Mouse (Mus musculus): ENCODE measurements around the gene Fbxo3. TPM values are rescaled to one million over a fixed set of nuclear protein-coding genes. Genes with fewer than 3 reads are reported as not detected.

Gene Fbxo3
- total and polyA plus RNA-seq, 2 experiments: 32.5 to 95.9 TPM

GRCm38 (mm10) chr2:103992162-103992561 lies 35.4 kb upstream of the Fbxo3 start:
- Histone ChIP-seq H3K9ac (ENCODE audit: low read depth, low read length) (no peak overlapping the region), H3K27ac (replicated peaks; ENCODE audit: insufficient read depth, low read depth, low read length) (no peak overlapping the region), H3K79me2 (ENCODE audit: control insufficient read depth, insufficient read depth, low read length) (no peaks in the 10 kb centered on the region), H3K36me3 (ENCODE audit: control insufficient read depth, insufficient read depth, low read length) (no peaks in the 10 kb centered on the region), H3K27me3 (ENCODE audit: control insufficient read depth, insufficient read depth, low read length) (peaks cover 3% of the 10 kb centered on the region; the same call in 1 of the 2 replicates), H3K4me3 (ENCODE audit: insufficient read depth, low read depth, low read length) (no peak overlapping the region), H3K4me1 (ENCODE audit: control insufficient read depth, insufficient read depth, low read length) (no peaks in the 10 kb centered on the region)
- WGBS: 83% methylated on average over 9 of the region's 9 CpGs
- no peak for DNase-seq (ENCODE audit: extremely low read depth, low read depth, low spot score)
- TF ChIP-seq CTCF (IDR thresholded peaks at IDR 0.05; ENCODE audit: low read depth, low read length) (no peak), POLR2A (IDR thresholded peaks at IDR 0.05; ENCODE audit: extremely low read depth, insufficient read depth, low read length) (no peak)

- Histone ChIP-seq H3K4me1 (ENCODE audit: control insufficient read depth, insufficient read depth, low read length) (no peaks in the 10 kb centered on the region), H3K36me3 (ENCODE audit: control insufficient read depth, insufficient read depth, low read length) (no peaks in the 10 kb centered on the region), H3K27ac (replicated peaks; ENCODE audit: insufficient read depth, low read depth, low read length) (no peak overlapping the region), H3K4me3 (ENCODE audit: insufficient read depth, low read depth, low read length) (no peak overlapping the region), H3K9ac (ENCODE audit: low read depth, low read length) (no peak overlapping the region), H3K27me3 (ENCODE audit: control insufficient read depth, insufficient read depth, low read length) (peaks cover 3% of the 10 kb centered on the region; the same call in 1 of the 2 replicates), H3K79me2 (ENCODE audit: control insufficient read depth, insufficient read depth, low read length) (no peaks in the 10 kb centered on the region)
- no peak for DNase-seq (ENCODE audit: extremely low read depth, low read depth, low spot score)
- WGBS: 63% methylated on average over 17 of the region's 17 CpGs
- no peak for TF ChIP-seq CTCF (IDR thresholded peaks at IDR 0.05; ENCODE audit: low read depth, low read length)
- no peak for TF ChIP-seq POLR2A (IDR thresholded peaks at IDR 0.05; ENCODE audit: extremely low read depth, insufficient read depth, low read length)
Measured at GRCm38 (mm10) chr2:103992618-103993332, 34.7 kb upstream of the Fbxo3 start.

GRCm38 (mm10) chr2:104001076-104001475 lies 26.4 kb upstream of the Fbxo3 start:
- H3K79me2 ChIP-seq (ENCODE audit: control insufficient read depth, insufficient read depth, low read length): no peaks in the 10 kb centered on the region
- H3K4me3 ChIP-seq (ENCODE audit: insufficient read depth, low read depth, low read length): no peak overlapping the region
- H3K9ac ChIP-seq (ENCODE audit: low read depth, low read length): no peak overlapping the region
- TF ChIP-seq CTCF (IDR thresholded peaks at IDR 0.05; ENCODE audit: low read depth, low read length): peak; percentile 34
- no peak for TF ChIP-seq POLR2A (IDR thresholded peaks at IDR 0.05; ENCODE audit: extremely low read depth, insufficient read depth, low read length)
- H3K27ac ChIP-seq (replicated peaks; ENCODE audit: insufficient read depth, low read depth, low read length): no peak overlapping the region
- no peaks in the 10 kb centered on the region; the same call in 1 of the 2 replicates for H3K4me1 ChIP-seq (ENCODE audit: control insufficient read depth, insufficient read depth, low read length)
- 41% methylated on average over 2 of the region's 2 CpGs for WGBS
- no peaks in the 10 kb centered on the region for H3K27me3 ChIP-seq (ENCODE audit: control insufficient read depth, insufficient read depth, low read length)
- no peaks in the 10 kb centered on the region for H3K36me3 ChIP-seq (ENCODE audit: control insufficient read depth, insufficient read depth, low read length)
- peak; percentile 53 for DNase-seq (ENCODE audit: extremely low read depth, low read depth, low spot score)

- H3K4me3 ChIP-seq (ENCODE audit: insufficient read depth, low read depth, low read length): no peak overlapping the region
- H3K36me3 ChIP-seq (ENCODE audit: control insufficient read depth, insufficient read depth, low read length): no peaks in the 10 kb centered on the region
- DNase-seq (ENCODE audit: extremely low read depth, low read depth, low spot score): no peak
- H3K27me3 ChIP-seq (ENCODE audit: control insufficient read depth, insufficient read depth, low read length): no peaks in the 10 kb centered on the region
- TF ChIP-seq POLR2A (IDR thresholded peaks at IDR 0.05; ENCODE audit: extremely low read depth, insufficient read depth, low read length): no peak
- WGBS: 68% methylated on average over 4 of the region's 4 CpGs
- H3K27ac ChIP-seq (replicated peaks; ENCODE audit: insufficient read depth, low read depth, low read length): no peak overlapping the region
- H3K9ac ChIP-seq (ENCODE audit: low read depth, low read length): no peak overlapping the region
- H3K4me1 ChIP-seq (ENCODE audit: control insufficient read depth, insufficient read depth, low read length): no peaks in the 10 kb centered on the region; the same call in 1 of the 2 replicates
- H3K79me2 ChIP-seq (ENCODE audit: control insufficient read depth, insufficient read depth, low read length): no peaks in the 10 kb centered on the region
Measured at GRCm38 (mm10) chr2:104001861-104002260, 25.7 kb upstream of the Fbxo3 start.

GRCm38 (mm10) chr2:104002711-104003413 lies 24.7 kb upstream of the Fbxo3 start:
- peak; percentile 43 for DNase-seq (ENCODE audit: extremely low read depth, low read depth, low spot score)
- no peaks in the 10 kb centered on the region for H3K27me3 ChIP-seq (ENCODE audit: control insufficient read depth, insufficient read depth, low read length)
- no peaks in the 10 kb centered on the region for H3K36me3 ChIP-seq (ENCODE audit: control insufficient read depth, insufficient read depth, low read length)
- TF ChIP-seq POLR2A (IDR thresholded peaks at IDR 0.05; ENCODE audit: extremely low read depth, insufficient read depth, low read length) (no peak), CTCF (IDR thresholded peaks at IDR 0.05; ENCODE audit: low read depth, low read length) (peak; percentile 87)
- H3K9ac ChIP-seq (ENCODE audit: low read depth, low read length): no peak overlapping the region
- H3K27ac ChIP-seq (replicated peaks; ENCODE audit: insufficient read depth, low read depth, low read length): no peak overlapping the region
- H3K4me3 ChIP-seq (ENCODE audit: insufficient read depth, low read depth, low read length): no peak overlapping the region
- WGBS: 36% methylated on average over 16 of the region's 16 CpGs
- H3K4me1 ChIP-seq (ENCODE audit: control insufficient read depth, insufficient read depth, low read length): peaks cover 4% of the 10 kb centered on the region; the same call in 1 of the 2 replicates
- H3K79me2 ChIP-seq (ENCODE audit: control insufficient read depth, insufficient read depth, low read length): no peaks in the 10 kb centered on the region

Data from liver, adult 2 months (tissue).